Mouse (Mus musculus) adrenal gland, postnatal 10 days (tissue): ENCODE results near the gene Musk. TPM values are rescaled to one million over a fixed set of nuclear protein-coding genes. Genes with fewer than 3 reads are reported as not detected.

ENCODE experiments used
- DNase-seq: peaks from one replicate; pipeline ENCODE4 v3.0.0; 2021; ENCODE audit warnings: mixed read lengths
- total RNA-seq, 2 experiments: library from RNA; stranded (reverse); gene quantifications; 2 replicates each; pipeline ENCODE4 v1.2.3; 2021

Musk gene
- total RNA-seq, 2 experiments from 2014 or later: 0.96 to 2.8 TPM

DNA sequence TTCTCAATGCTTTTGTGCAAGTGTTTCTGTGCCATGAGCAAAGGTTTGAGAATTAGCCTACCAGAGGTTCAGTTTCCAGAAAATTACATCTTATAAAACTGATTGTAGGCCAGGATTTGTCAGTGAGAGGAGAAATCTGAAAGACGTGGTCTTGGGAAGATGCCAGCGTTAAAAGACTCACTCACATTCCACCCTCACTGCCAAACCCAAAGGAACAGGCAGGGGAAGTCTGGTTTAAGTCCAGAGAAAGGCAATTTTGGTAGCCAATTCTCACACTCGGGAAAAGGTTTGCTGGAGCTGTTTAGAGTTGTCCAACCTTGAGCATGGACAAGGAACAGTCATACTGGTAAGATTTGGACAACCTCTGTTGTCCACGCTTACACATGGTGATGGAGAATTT lies 131.6 kb downstream of the Musk start:
- peak; percentile 17 for DNase-seq

DNA sequence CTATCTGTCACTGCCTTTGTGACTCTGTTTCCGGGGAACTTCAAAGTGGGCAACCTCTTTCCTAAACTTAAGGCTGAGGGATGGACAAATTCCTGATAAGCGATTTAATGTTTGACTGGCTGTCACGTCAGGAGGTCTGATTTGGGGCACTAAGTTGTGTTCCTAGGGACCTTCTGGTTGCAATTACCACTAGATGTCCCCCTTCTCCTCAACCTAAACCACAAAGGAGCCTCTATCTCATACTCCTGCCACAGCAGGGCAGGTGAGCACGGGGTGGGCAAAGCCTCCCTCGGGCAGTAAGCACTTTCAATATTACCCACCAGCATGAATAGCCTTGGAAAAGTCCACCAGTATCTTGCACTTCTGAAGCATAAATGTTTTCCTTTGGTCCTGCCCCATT lies 133.5 kb downstream of the Musk start:
- DNase-seq: peak; percentile 13

GRCm38 (mm10) chr4:58423276-58423930 lies 137.6 kb downstream of the Musk start:
- DNase-seq: no peak

Other genes with a start within 250 kb of the Musk start
- gene Svep1, start 79.1 kb upstream of the Musk start, total RNA-seq: 10 to 100 TPM; 15.6 to 28.3 TPM